Mouse (Mus musculus) effector memory CD4-positive, alpha-beta T cell, adult 7 months (primary cell): ENCODE data around the gene Gm6205. TPM values are rescaled to one million over a fixed set of nuclear protein-coding genes. Genes with fewer than 3 reads are reported as not detected.

ENCODE experiments used
- polyA plus RNA-seq: library from polyadenylated mRNA; unstranded; fragments of 100-300 nt; shearing (Covaris generic); gene quantifications from one replicate; pipeline ENCODE4 v1.2.1, GENCODE M21; 2017

The Gm6205 gene
- 1.2 TPM for polyA plus RNA-seq

GRCm38 (mm10) chr5:94648082-94648481 lies at the start of gene Gm6205:
Gm6205 (plus strand) TSS chr5:94648382.

GRCm38 (mm10) chr5:94616242-94616641 lies 31.9 kb upstream of the Gm6205 start, which contains the start of gene Gm3147:
Gm3147 (minus strand) TSS chr5:94616342.

GRCm38 (mm10) chr5:94623679-94624078 lies 24.5 kb upstream of the Gm6205 start, which contains the start of gene Gm6509:
Gm6509 (plus strand) TSS chr5:94623979.

Other genes starting within 250 kb of the Gm6205 start
- 0.62 TPM for gene Gm7682, start 202.6 kb upstream of the Gm6205 start, polyA plus RNA-seq
- 1.8 TPM for gene Gm3139, start 122.1 kb upstream of the Gm6205 start, polyA plus RNA-seq
- not detected for gene Gm3147, start 32.0 kb upstream of the Gm6205 start, polyA plus RNA-seq
- 0.85 TPM for gene Gm6509, start 24.4 kb upstream of the Gm6205 start, polyA plus RNA-seq
- gene Gm3183, start 217.1 kb downstream of the Gm6205 start, polyA plus RNA-seq, result 2.4 TPM